In the genomic region with DNA sequence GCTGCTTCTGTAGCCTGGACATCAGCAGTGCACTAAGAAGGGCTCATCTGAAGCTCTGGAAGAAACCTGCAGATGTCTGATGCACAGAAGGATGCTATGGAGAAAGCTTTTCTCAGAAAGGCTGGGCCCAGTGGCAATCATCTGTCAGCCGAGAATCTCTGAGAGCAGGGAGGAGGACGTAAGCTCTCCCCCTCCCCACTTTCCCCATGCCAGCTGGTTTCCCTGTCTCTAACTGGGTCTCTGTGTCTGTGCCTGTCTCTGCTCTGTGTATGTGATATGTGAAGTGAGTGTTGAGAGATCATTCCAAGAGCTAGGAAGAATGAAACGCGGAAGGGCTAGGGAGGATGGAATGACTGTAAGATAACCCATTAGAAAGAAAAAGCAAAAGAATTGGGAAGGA, we compare ENCODE assay signal across 21 mouse cellular contexts.
DNase-seq lines count a peak whose midpoint lies in the region; ATAC-seq lines count a peak whose summit lies in the region.
"Had no signal": no experiment of that assay in that cellular context is flagged by ENCODE, and none has a peak within 500 bp of the region (broad histone marks: within the 10 kb centered on the region; RNA-seq: fewer than 3 reads in every experiment).

No protein-coding gene starts in this region.

- H3K36me3 ChIP-seq in hindbrain, embryonic 11.5 days (ENCODE audit: control insufficient read depth, insufficient read depth, low read length), result no peaks in the 10 kb centered on the region
- H3K36me3 ChIP-seq in hindbrain, embryonic 10.5 days, result no peaks in the 10 kb centered on the region
- no peaks in the 10 kb centered on the region for H3K36me3 ChIP-seq in hindbrain, embryonic 16.5 days (ENCODE audit: control insufficient read depth, insufficient read depth, low read length)
- H3K36me3 ChIP-seq: embryonic facial prominence, embryonic 12.5 days; heart, embryonic 13.5 days had no signal

- ATAC-seq in hindbrain, embryonic 11.5 days (ENCODE audit: low FRiP score), result no peak
- ATAC-seq in hindbrain, embryonic 16.5 days, result no peak
- no peak for ATAC-seq in megakaryocyte progenitor cell, adult 5-6 weeks (replicated peaks; ENCODE audit: poor library complexity)
- ATAC-seq: inflammation-experienced regulatory T-cells, adult 6 months had no signal

- H3K9me3 ChIP-seq in hindbrain, embryonic 11.5 days (ENCODE audit: control insufficient read depth, low read length), result no peaks in the 10 kb centered on the region
- H3K9me3 ChIP-seq in hindbrain, embryonic 10.5 days, result no peaks in the 10 kb centered on the region
- no peaks in the 10 kb centered on the region for H3K9me3 ChIP-seq in hindbrain, embryonic 16.5 days (ENCODE audit: control insufficient read depth, low read length)
- H3K9me3 ChIP-seq: embryonic facial prominence, embryonic 12.5 days; heart, embryonic 13.5 days had no signal

- no peak overlapping the region for H3K9ac ChIP-seq in hindbrain, embryonic 11.5 days (ENCODE audit: low read depth, low read length)
- no peak overlapping the region for H3K9ac ChIP-seq in hindbrain, embryonic 16.5 days (ENCODE audit: low read depth, low read length)
- H3K9ac ChIP-seq: embryonic facial prominence, embryonic 12.5 days; heart, embryonic 13.5 days had no signal

- H3K27ac ChIP-seq in hindbrain, embryonic 11.5 days (ENCODE audit: low read depth, low read length), result peak overlapping the region; percentile 5; the same call in 1 of the 2 replicates
- no peak overlapping the region for H3K27ac ChIP-seq in hindbrain, embryonic 10.5 days
- 0 out of 2 replicates have a peak overlapping the region, but pooled peaks have one; percentile 34 for H3K27ac ChIP-seq in hindbrain, embryonic 16.5 days (ENCODE audit: low read depth, low read length)
- H3K27ac ChIP-seq: embryonic facial prominence, embryonic 12.5 days; heart, adult 2 months; heart, embryonic 13.5 days had no signal

- H3K27me3 ChIP-seq in hindbrain, embryonic 11.5 days (ENCODE audit: control insufficient read depth, insufficient read depth, low read length), result no peaks in the 10 kb centered on the region
- H3K27me3 ChIP-seq in hindbrain, embryonic 10.5 days (ENCODE audit: insufficient read depth, poor library complexity, severe bottlenecking), result no peaks in the 10 kb centered on the region
- H3K27me3 ChIP-seq in hindbrain, embryonic 16.5 days (replicated peaks; ENCODE audit: control insufficient read depth, insufficient read depth, low read length), result no peaks in the 10 kb centered on the region
- H3K27me3 ChIP-seq: embryonic facial prominence, embryonic 12.5 days had no signal

- no peak overlapping the region for H3K4me2 ChIP-seq in hindbrain, embryonic 11.5 days (replicated peaks; ENCODE audit: low read depth, low read length)
- H3K4me2 ChIP-seq in hindbrain, embryonic 16.5 days (ENCODE audit: low read length), result no peak overlapping the region
- H3K4me2 ChIP-seq: embryonic facial prominence, embryonic 12.5 days; heart, embryonic 13.5 days; midbrain, embryonic 11.5 days had no signal

- peak; percentile 26 for DNase-seq in hindbrain, embryonic 11.5 days (ENCODE audit: low spot score)
- DNase-seq in hindbrain, embryonic 10.5 days (ENCODE audit: low spot score), result no peak
- DNase-seq in retina, postnatal 1 day, result peak; percentile 7
- no peak for DNase-seq in retina, embryonic 14.5 days (ENCODE audit: low spot score)
- no peak for DNase-seq in cerebellum, postnatal 4 days (ENCODE audit: low spot score in 2 of 2)
- DNase-seq: adrenal gland, postnatal 36 days; cerebellum, adult 11 months; cerebellum, adult 9-11 months; gastrocnemius, postnatal 36 days; heart, adult 2 months; kidney, adult 8-10 months; kidney, postnatal 25 days; layer of hippocampus, postnatal 36 days; lung, postnatal 4 days; right cerebral cortex, postnatal 14 days had no signal

- 0 out of 2 replicates have a peak, but pooled peaks cover 3% of the 10 kb centered on the region for H3K4me1 ChIP-seq in hindbrain, embryonic 11.5 days (replicated peaks; ENCODE audit: control insufficient read depth, insufficient read depth, low read length)
- peaks cover 10% of the 10 kb centered on the region for H3K4me1 ChIP-seq in hindbrain, embryonic 10.5 days (replicated peaks)
- H3K4me1 ChIP-seq in hindbrain, embryonic 16.5 days (ENCODE audit: control insufficient read depth, insufficient read depth, low read depth, low read length), result peaks cover 7% of the 10 kb centered on the region
- H3K4me1 ChIP-seq: embryonic facial prominence, embryonic 12.5 days; heart, embryonic 13.5 days had no signal

- 70% methylated on average over 4 of the region's 4 CpGs for WGBS in hindbrain, embryonic 11.5 days
- WGBS in hindbrain, embryonic 10.5 days, result 69% methylated on average over 4 of the region's 4 CpGs
- 59% methylated on average over 4 of the region's 4 CpGs for WGBS in hindbrain, embryonic 16.5 days

- H3K4me3 ChIP-seq in hindbrain, embryonic 11.5 days (ENCODE audit: low read depth, low read length), result no peak overlapping the region
- no peak overlapping the region for H3K4me3 ChIP-seq in hindbrain, embryonic 10.5 days
- no peak overlapping the region for H3K4me3 ChIP-seq in hindbrain, embryonic 16.5 days (ENCODE audit: low read length)
- H3K4me3 ChIP-seq: embryonic facial prominence, embryonic 12.5 days; heart, adult 2 months; heart, embryonic 13.5 days had no signal

Comparison
In these comparisons a context has a peak if more than half of its experiments do, and no peak if none do; other contexts are left out.
1. DNase-seq: peak in hindbrain, embryonic 11.5 days (single experiment) and retina, postnatal 1 day (single experiment); none in hindbrain, embryonic 10.5 days (single experiment), retina, embryonic 14.5 days (single experiment) and cerebellum, postnatal 4 days (0 of 2).